Mouse (Mus musculus) MN1 (cell line): ENCODE results near the gene Gas6.

Experiments
- DNase-seq: peaks from one replicate; pipeline ENCODE4 v3.0.0-alpha.2; 2016; ENCODE audit warnings: low spot score

Gene Gas6

DNA sequence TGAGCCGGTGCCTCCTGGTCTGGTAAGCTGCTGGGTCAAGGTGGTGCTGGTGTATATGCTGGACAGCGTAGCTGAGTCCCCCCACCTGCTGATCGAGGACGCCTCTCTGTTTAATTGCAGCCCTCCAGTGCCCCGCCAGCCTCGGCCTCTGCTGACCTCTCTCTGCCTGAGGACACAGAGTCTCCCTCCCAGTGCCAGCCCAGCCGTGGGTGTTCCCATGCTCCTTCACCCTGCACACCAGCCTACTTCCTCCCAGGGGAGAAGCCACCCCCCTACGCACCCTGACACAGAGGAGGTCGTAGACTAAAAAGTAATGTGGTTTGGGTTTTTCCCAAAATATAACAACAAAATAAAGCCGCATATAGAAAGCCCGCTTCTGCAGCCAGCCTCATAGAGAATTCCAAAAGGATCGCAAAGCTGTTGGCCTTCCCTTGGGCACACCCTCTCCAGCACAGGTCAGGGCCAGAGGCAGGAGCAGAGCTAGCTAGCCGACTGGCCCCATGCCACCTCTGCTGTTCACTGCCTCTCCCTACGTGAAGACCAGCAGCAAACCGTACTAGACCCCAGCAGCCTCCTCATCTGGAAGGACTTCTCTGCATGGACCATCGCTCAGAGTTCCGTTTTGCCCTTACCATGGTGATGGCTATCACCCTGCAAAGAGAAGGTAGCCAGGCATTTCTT is 33.1 kb downstream of the Gas6 start:
- DNase-seq = no peak

DNA sequence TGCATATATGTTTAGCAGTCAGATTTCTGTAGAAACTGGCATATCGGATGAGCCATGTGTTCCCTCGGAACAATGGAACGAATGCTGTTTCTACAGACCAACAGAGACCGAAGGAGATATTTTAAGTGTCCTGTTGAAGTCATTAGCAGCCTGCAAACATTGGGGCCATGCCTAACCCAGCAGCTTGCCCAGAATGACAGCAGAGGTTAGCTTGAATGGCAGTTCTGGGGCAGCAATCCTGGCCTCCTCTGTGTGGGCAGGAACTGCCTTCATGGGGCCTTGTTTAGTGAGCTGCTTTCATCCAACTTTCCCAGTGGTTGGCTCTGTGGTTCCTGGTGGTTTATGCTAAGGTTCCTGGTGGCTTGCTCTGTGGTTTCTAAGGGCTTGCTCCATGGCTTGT is 34.9 kb downstream of the Gas6 start:
- no peak for DNase-seq

DNA sequence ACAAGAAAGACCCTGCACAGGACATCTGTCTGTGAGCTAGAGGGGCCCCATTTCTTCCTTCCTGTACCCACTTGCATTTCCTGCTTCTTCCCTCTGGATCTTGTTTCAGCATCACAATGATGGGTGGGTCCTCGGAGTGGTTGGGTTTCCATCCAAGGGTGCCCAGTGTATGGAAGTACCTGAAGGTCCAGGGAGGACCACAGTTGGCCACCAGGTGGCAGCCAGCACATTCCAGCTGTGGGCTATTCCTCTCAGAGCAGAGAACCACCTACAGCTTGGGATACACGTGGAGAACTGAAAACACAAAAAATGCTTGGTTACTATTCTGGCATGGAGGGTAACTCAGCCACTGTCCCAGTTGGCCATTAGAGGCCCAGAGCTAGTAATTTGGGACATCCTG is 39.0 kb downstream of the Gas6 start:
- peak; percentile 70 for DNase-seq

DNA sequence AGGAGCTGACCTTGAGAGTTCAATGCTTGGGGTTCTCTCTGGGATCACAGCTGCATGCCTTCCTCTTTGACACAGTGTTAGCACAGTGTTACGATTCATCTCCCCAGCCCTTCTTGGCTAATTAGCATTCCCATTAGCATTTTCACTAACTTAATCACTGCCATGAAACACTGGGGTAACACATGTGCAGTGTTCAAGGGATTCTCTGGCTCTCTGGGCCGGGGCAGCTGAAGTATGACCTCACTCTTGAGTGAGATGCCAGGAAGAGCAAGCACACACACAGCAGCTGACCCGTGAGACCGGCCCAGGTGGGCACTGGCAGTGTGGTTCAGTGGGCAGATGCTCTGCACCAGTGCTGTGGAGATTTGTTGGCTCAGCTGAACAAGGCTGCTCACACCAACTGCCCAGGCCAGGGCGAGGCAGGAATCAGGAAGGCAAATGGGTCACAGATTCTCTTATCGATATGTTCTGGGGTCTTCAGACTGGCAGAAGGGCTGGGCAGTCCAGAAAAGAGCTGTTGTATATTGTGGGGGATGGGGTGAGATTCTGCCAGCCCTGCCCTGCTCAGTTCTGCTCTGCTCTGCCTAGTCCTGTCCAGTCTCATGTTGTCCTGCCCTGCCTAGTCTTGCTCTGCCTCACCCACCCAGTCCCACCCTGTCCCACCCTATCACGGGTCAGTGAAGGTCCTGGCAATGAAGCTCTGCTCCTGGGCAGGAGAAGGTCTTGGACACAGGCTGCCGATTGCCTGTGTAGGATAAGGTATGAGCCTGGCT is 39.8 kb downstream of the Gas6 start:
- DNase-seq = peak; percentile 43

DNA sequence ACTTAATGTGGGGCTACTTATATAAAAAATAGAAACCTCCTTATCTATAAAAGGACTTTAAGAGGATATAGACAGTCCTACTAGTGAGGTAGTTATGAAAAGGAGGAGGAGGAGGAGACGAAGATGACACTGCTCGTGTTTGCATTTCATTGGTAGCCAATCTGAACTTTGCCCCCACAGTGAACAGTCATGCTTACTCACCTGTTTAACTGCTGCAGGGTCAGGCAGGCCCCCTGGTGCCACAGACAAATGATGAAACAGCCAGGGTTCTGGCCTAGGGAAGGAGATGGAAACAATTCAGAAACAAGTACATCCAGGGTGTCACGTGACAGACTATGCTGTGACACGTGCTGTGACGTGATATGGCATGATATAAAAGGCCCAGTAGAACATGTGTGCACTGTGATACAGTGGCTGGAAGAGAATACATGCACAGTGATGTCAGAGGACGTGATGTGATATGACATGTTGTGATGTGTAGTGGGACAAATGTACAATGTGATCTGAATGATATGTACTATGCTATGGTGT is 42.5 kb downstream of the Gas6 start:
- DNase-seq = no peak

DNA sequence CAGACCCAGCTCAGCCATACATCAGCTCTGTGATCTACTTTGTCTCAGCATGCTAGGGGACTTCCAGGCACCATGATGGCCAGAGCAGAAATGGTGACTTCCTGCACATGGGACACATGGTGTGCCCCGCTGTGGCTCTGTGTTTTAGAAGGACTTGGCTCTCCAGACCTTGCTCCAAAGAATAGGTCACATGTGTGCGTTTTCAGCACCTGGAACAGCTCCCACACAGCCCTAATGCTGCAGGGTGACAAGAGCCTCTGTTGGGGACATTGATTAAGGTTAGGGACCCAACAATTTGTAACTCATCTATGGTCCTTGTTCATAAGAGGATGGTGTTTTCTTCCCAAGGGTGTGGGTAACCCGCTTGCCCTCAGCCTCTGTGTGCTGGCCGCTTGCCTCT is 46.1 kb downstream of the Gas6 start:
- DNase-seq = no peak

DNA sequence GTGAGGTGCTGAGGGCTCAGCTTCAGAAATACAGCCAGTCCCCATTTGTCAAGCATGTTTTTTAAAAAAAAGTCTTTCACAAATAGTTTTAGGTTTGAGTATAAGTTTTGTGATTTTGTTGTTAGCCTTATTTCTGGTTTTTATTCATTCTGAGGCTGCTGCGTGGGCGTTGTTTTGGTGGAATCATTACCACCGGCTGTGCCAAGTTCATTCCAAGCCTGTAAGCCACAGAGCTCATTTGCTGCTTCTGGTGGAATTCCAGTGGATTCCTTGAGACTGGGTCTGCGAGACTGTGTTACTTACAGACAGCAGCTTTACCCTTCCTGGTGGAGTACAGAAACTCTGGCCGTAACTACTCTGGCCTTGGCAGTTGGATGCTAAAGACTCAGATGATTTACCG is 47.8 kb downstream of the Gas6 start:
- no peak for DNase-seq

DNA sequence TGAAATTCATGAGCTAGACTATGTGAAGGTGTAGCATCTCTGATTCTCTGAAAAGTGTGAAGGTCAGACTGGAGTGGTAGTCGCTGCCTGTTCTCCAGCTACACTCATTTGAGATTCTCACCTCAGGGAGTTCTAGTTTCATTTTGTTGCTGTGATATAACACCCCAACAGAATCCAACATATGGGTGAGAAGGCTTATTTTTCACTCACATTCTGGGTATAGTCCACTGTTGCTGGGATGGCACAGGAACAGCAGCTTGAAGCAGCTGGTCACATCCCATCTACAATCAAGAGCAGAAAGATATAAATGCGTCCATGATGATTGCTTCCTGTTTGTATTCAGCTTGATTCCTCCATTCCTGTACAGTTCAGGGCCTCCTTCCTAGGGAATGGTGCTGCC is 52.1 kb downstream of the Gas6 start:
- DNase-seq = no peak

DNA sequence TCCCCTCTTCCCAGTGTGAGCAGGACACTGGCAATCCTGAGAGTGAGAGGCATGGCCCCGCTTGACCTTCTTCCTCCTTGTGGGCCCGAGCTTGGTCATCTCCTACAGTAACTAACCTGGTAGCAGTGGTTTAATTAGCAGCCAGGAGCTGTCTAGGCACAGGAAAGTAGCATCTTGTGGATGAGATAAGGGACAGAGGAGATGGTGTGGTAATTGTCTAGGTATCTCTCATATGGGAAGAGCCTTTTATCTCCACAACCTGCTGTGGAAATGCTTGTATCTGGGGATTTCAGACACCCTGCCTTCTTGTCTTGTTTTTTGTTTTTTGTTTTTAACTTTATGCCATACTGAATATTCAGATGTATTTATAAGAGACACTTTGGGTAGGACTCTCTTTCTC is 56.8 kb downstream of the Gas6 start:
- DNase-seq = no peak

DNA sequence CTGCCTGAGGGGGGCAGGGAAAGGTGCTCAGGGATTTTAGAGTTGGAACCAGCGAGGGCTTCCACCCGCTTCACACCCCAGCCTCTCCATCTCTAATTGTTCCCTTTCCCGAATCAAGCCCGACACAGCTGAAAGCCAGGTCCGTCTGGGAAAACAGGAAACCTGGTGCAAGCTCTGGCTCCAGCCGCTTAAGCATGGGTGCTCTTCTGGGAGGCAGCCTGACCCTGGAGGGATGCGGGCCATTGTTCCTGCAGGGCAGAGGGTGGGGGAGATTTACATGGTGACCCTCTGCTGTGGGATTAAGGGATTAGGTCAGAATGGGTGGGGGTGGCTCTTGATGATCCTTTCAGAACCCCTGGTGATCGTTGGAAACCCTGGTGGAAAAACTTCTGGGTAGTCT is 58.2 kb downstream of the Gas6 start:
- DNase-seq = no peak

DNA sequence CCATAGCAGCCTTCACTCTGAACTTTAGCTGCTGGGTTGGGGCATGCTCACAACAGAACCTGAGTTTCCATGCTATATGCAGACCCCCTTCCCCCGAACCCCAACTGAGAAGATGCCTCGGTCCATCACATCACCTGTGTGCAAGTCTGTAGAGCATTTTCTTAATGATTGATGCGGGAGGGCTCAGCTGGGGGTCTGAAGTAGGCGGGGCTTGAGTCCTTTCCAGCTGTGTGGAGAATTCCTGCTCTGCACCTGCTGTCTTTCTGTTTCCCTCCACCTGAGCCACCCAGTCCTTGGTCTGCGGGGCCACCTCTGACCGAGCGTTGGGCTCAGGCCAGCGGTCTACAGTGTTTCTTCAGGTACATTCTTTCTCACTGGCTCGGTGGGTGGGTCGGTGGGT is 59.4 kb downstream of the Gas6 start, which contains the start of gene Tmem255b:
TSS of gene Tmem255b (plus strand) at position 301 of the 400 bp plus-strand sequence.
- no peak for DNase-seq

DNA sequence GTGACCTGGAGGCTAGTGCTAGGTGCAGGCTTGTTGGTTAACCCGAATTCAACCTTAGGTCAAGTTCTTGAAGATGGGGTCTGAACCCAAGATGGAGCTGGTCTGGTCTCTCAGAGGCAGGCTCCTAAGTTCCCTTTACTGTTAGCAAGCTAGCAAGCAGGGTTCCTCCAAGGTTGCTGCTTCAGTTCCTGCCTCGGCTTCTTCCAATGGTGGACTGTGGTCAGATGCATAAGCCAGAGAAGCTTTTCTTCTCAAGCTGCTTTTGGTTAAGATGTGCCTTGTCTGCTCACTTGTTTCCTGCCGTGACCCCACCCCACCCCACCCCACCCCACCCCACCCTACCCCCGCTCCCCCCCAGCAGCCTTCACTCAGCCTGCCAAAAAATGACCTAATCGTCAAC is 61.2 kb downstream of the Gas6 start:
- DNase-seq = no peak

DNA sequence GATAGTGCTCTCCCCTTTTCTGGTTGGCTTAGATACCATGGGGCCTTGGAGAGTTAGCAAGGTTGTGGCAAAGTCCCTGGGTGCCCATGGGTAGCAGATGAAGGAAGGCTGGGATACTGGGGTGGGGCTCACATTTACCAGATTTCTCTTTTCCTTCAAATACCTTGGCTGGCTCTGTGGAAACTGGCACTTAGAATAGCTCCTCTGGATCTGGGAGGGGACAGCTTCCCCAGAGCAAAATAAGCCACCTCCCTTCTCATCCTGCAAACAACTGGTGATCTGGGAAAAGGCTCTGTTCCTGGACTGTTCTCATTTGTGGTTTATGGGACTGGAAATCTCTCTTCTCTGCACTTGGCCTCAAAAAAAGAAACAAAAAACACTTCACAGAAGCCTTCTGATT is 63.4 kb downstream of the Gas6 start:
- DNase-seq = peak; percentile 42

DNA sequence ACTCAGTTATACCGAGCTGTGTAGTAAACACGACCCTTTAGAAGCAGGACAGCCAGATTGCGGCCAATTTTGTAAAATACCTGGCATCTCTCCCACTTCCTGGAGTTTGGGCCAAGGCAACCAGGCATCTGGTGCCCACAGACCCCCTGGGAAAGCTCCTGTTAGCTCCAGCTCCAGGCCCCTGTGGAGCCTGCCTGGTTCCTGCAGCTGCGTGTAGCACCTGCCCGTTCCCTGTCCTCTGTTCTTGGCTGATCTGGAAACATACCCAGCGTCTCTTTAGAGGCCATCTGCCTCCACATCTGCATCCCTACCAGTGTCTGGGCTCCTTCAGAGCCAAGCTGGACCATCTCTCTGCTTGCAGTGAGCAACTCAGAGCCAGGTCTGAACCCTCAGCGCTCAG is 63.9 kb downstream of the Gas6 start:
- DNase-seq = peak; percentile 96

DNA sequence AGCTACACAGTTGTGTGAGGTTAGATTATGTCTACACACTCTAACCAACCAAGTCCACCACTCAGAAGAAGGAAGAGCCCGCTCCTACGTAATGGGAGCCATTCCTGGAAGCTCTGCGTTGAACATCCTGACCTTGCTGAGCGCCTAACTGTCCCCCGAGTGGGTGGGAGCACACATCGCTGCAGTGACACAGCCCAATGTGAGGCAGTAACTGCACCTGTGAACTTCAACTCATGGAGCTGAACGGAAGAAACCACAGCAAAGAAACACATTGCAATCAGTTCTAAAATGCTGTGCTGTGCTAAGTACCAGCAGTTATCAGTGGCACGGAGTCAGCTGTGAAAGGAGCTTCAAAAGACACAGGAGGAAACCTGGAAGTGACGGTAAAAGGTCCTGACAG is 66.1 kb downstream of the Gas6 start:
- no peak for DNase-seq

DNA sequence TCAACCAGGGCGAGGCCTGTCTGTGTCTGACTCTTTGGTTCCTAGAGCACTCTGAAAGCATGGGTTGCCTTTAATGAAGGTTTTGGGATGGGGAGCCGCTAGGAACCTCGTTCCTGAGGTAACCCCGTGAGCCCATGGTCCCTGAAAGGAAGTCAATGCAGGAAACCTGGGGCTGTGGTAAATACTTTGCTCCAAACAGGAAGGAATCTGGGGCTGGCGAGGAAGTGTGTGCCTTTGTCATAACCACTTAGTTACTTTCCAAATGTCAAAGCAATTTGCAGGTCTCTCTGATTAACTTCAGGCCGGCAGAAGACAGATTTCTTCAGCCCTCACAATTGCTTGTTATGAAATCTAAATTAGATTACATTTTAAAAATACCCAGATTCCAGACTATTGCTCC is 66.9 kb downstream of the Gas6 start:
- DNase-seq = peak; percentile 81

DNA sequence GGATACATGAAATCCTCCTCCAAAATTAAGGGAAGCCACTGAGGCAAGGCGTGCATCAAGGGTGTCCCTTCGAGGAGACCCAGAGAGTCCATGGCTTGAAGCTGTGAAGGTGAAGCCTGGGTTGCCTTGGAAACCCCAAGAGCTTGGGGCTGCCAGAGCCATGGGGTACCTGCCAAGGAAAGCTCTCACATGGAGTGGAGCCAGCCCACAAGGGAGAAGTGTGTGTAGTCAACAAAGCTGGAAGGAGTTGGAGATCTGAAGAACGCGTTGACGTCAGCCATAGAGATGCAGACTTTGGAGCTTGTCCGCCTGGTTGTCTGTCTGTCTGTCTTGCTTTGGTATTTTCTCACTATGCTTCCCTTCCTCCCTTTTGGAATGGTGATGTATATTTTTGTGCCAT is 73.3 kb downstream of the Gas6 start:
- no peak for DNase-seq

DNA sequence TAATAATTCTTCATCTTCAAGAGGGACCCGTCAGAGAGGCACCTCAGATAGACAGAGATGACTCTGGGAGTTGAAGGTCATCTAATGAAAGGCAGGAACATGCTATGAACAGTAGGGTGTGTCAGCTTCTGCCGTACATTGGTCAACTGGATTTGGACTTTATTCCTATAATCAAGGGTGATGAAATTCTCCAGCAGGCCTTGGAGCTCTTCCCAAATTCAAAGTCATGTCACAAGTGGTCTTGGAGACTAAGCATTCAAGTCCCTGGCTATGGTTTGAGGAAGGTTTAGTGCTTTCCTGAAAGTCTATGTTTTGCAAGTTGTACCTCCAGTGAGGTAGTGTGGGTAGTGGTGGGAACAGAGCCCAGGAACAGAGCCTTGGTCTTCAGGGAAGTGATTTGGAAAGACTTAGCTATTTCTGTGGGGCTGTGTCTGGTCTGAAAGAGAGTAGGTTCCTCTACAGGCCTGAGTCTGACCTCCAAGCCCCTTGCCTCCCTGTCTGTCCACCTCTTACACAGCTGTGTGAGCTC is 75.1 kb downstream of the Gas6 start:
- DNase-seq = no peak

DNA sequence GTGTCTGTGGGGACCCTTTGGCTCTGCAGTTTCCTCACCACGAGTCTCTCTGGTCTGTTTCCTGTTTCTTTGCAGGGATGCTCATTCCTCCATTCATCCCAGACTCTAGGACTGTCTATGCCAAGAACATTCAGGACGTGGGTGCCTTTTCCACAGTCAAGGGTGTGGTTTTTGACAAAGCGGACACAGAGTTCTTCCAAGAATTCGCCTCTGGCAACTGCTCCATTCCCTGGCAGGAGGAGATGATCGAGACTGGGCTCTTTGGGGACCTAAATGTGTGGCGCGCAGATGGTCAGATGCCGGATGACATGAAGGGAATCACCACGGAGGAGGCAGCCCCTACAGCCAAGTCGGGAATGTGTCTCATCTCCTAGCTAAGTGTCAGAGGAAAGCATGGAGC is 78.4 kb downstream of the Gas6 start:
- DNase-seq = no peak
